Mouse (Mus musculus): ENCODE data around the gene Mrpl37. TPM values are rescaled to one million over a fixed set of nuclear protein-coding genes. Genes with fewer than 3 reads are reported as not detected.

The Mrpl37 gene
- total and polyA plus RNA-seq, 2 experiments from 2014 or later: 59.2 to 79.7 TPM

- ATAC-seq (no peak), DNase-seq (ENCODE audit: low spot score) (no peak)
- 97% methylated on average over 5 of the region's 5 CpGs for WGBS
- Histone ChIP-seq H3K27me3 (ENCODE audit: insufficient read depth, low read length) (no peaks in the 10 kb centered on the region), H3K9ac (replicated peaks; ENCODE audit: low read length) (no peak overlapping the region), H3K4me3 (ENCODE audit: low read length) (no peak overlapping the region), H3K4me1 (ENCODE audit: insufficient read depth, low read length) (no peaks in the 10 kb centered on the region), H3K9me3 (ENCODE audit: low read length) (no peaks in the 10 kb centered on the region), H3K27ac (no peak overlapping the region), H3K4me2 (ENCODE audit: low read depth, low read length) (no peak overlapping the region), H3K36me3 (ENCODE audit: insufficient read depth, low read length) (peaks cover 41% of the 10 kb centered on the region)
- no peak for TF ChIP-seq CTCF (IDR thresholded peaks at IDR 0.05; ENCODE audit: low read depth)
Measured at GRCm38 (mm10) chr4:107058346-107058745, 8.3 kb downstream of the Mrpl37 start.

- H3K27ac ChIP-seq: no peak overlapping the region
- H3K4me2 ChIP-seq (ENCODE audit: low read depth, low read length): no peak overlapping the region
- no peaks in the 10 kb centered on the region for H3K9me3 ChIP-seq (ENCODE audit: low read length)
- H3K4me3 ChIP-seq (ENCODE audit: low read length): no peak overlapping the region
- WGBS: 83% methylated on average over 3 of the region's 3 CpGs
- no peak for ATAC-seq
- no peaks in the 10 kb centered on the region for H3K27me3 ChIP-seq (ENCODE audit: insufficient read depth, low read length)
- TF ChIP-seq CTCF (IDR thresholded peaks at IDR 0.05; ENCODE audit: low read depth): no peak
- H3K9ac ChIP-seq (replicated peaks; ENCODE audit: low read length): no peak overlapping the region
- H3K4me1 ChIP-seq (ENCODE audit: insufficient read depth, low read length): no peaks in the 10 kb centered on the region
- no peak for DNase-seq (ENCODE audit: low spot score)
- H3K36me3 ChIP-seq (ENCODE audit: insufficient read depth, low read length): peaks cover 28% of the 10 kb centered on the region
Measured at GRCm38 (mm10) chr4:107056088-107056487, 10.6 kb downstream of the Mrpl37 start.

GRCm38 (mm10) chr4:107052962-107053553 is 13.6 kb downstream of the Mrpl37 start:
- Histone ChIP-seq H3K4me1 (ENCODE audit: insufficient read depth, low read length) (no peaks in the 10 kb centered on the region), H3K27me3 (ENCODE audit: insufficient read depth, low read length) (no peaks in the 10 kb centered on the region), H3K4me2 (ENCODE audit: low read depth, low read length) (no peak overlapping the region), H3K4me3 (ENCODE audit: low read length) (no peak overlapping the region), H3K27ac (no peak overlapping the region), H3K36me3 (ENCODE audit: insufficient read depth, low read length) (peaks cover 20% of the 10 kb centered on the region), H3K9me3 (ENCODE audit: low read length) (no peaks in the 10 kb centered on the region), H3K9ac (replicated peaks; ENCODE audit: low read length) (no peak overlapping the region)
- peak; percentile 23; the same call in 1 of the 2 replicates for TF ChIP-seq CTCF (IDR thresholded peaks at IDR 0.05; ENCODE audit: low read depth)
- ATAC-seq (no peak), DNase-seq (ENCODE audit: low spot score) (no peak)
- 48% methylated on average over 5 of the region's 5 CpGs for WGBS

GRCm38 (mm10) chr4:107051889-107052288 is 14.8 kb downstream of the Mrpl37 start:
- no peak overlapping the region for H3K27ac ChIP-seq
- H3K9ac ChIP-seq (replicated peaks; ENCODE audit: low read length): no peak overlapping the region
- no peaks in the 10 kb centered on the region for H3K27me3 ChIP-seq (ENCODE audit: insufficient read depth, low read length)
- no peaks in the 10 kb centered on the region for H3K9me3 ChIP-seq (ENCODE audit: low read length)
- peaks cover 19% of the 10 kb centered on the region; the same call in 1 of the 2 replicates for H3K36me3 ChIP-seq (ENCODE audit: insufficient read depth, low read length)
- DNase-seq (ENCODE audit: low spot score) (no peak), ATAC-seq (no peak)
- no peak for TF ChIP-seq CTCF (IDR thresholded peaks at IDR 0.05; ENCODE audit: low read depth)
- 59% methylated on average over 4 of the region's 4 CpGs for WGBS
- H3K4me1 ChIP-seq (ENCODE audit: insufficient read depth, low read length): no peaks in the 10 kb centered on the region
- no peak overlapping the region for H3K4me3 ChIP-seq (ENCODE audit: low read length)
- no peak overlapping the region for H3K4me2 ChIP-seq (ENCODE audit: low read depth, low read length)

- Histone ChIP-seq H3K4me1 (ENCODE audit: insufficient read depth, low read length) (no peaks in the 10 kb centered on the region), H3K36me3 (ENCODE audit: insufficient read depth, low read length) (peaks cover 30% of the 10 kb centered on the region; the same call in 1 of the 2 replicates), H3K4me2 (ENCODE audit: low read depth, low read length) (no peak overlapping the region), H3K27ac (0 out of 2 replicates have a peak overlapping the region, but pooled peaks have one; percentile 4), H3K9me3 (ENCODE audit: low read length) (no peaks in the 10 kb centered on the region), H3K27me3 (ENCODE audit: insufficient read depth, low read length) (no peaks in the 10 kb centered on the region), H3K4me3 (ENCODE audit: low read length) (no peak overlapping the region), H3K9ac (replicated peaks; ENCODE audit: low read length) (no peak overlapping the region)
- peak; percentile 78 for DNase-seq (ENCODE audit: low spot score)
- TF ChIP-seq CTCF (IDR thresholded peaks at IDR 0.05; ENCODE audit: low read depth): no peak
- 57% methylated on average over 11 of the region's 11 CpGs for WGBS
- peak; percentile 53 for ATAC-seq
Measured at GRCm38 (mm10) chr4:107048568-107049162, 18.0 kb downstream of the Mrpl37 start.

GRCm38 (mm10) chr4:107047806-107048205 is 18.9 kb downstream of the Mrpl37 start:
- Histone ChIP-seq H3K4me3 (ENCODE audit: low read length) (no peak overlapping the region), H3K27ac (no peak overlapping the region), H3K9me3 (ENCODE audit: low read length) (no peaks in the 10 kb centered on the region), H3K27me3 (ENCODE audit: insufficient read depth, low read length) (no peaks in the 10 kb centered on the region), H3K4me2 (ENCODE audit: low read depth, low read length) (no peak overlapping the region), H3K4me1 (ENCODE audit: insufficient read depth, low read length) (no peaks in the 10 kb centered on the region), H3K36me3 (ENCODE audit: insufficient read depth, low read length) (peaks cover 33% of the 10 kb centered on the region; the same call in 1 of the 2 replicates), H3K9ac (replicated peaks; ENCODE audit: low read length) (no peak overlapping the region)
- 53% methylated on average over 5 of the region's 5 CpGs for WGBS
- no peak for ATAC-seq
- no peak for TF ChIP-seq CTCF (IDR thresholded peaks at IDR 0.05; ENCODE audit: low read depth)
- no peak for DNase-seq (ENCODE audit: low spot score)

GRCm38 (mm10) chr4:107045188-107045587 is 21.5 kb downstream of the Mrpl37 start:
- H3K9ac ChIP-seq (replicated peaks; ENCODE audit: low read length): no peak overlapping the region
- DNase-seq (ENCODE audit: low spot score) (no peak), ATAC-seq (no peak)
- WGBS: 89% methylated on average over 13 of the region's 13 CpGs
- H3K4me3 ChIP-seq (ENCODE audit: low read length): no peak overlapping the region
- H3K27me3 ChIP-seq (ENCODE audit: insufficient read depth, low read length): no peaks in the 10 kb centered on the region
- H3K4me2 ChIP-seq (ENCODE audit: low read depth, low read length): no peak overlapping the region
- H3K36me3 ChIP-seq (ENCODE audit: insufficient read depth, low read length): peaks cover 45% of the 10 kb centered on the region; the same call in 1 of the 2 replicates
- no peak for TF ChIP-seq CTCF (IDR thresholded peaks at IDR 0.05; ENCODE audit: low read depth)
- no peaks in the 10 kb centered on the region for H3K9me3 ChIP-seq (ENCODE audit: low read length)
- no peaks in the 10 kb centered on the region for H3K4me1 ChIP-seq (ENCODE audit: insufficient read depth, low read length)
- H3K27ac ChIP-seq: no peak overlapping the region

All from hindbrain, postnatal 0 days (tissue).